Mouse (Mus musculus): ENCODE data around the gene Ang5. TPM values are rescaled to one million over a fixed set of nuclear protein-coding genes. Genes with fewer than 3 reads are reported as not detected.
"Not testable (repeated sequence)": the region's sequence is repeated elsewhere in the genome, so short reads cannot be mapped to it uniquely, and the experiment has no call there.

Ang5 gene
- polyA plus RNA-seq (2015; fragmentation: Nextera tagmentation; extraction: Ambion mirVana): not detected in 2 replicates

DNA sequence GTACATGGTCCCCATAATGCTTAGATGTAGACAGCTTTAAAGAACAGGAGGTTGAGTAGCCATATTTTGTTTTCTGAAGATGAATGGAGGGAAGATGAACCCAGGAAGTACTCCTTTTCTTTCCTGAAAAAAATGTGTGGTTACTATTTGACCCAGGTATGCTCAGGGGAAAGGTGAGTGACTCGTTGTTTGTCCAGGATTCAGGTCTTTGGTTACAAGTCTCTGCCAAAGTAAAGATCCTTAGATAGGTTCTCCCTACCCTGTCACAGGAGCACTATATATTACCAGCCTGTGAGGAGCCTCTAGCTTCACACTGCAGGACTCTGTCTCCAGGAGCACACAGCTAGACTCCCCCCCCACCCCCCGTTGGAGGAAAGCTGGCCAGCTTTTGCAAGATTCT, at the start of gene Ang5:
Ang5 (plus strand) TSS at position 301 of the 400 bp plus-strand sequence.
- not testable (repeated sequence) for H3K36me3 ChIP-seq; H3K9ac ChIP-seq; ATAC-seq (ENCODE audit: insufficient number of reproducible peaks, insufficient read depth, low FRiP score, low TSS enrichment, low read depth); H3K27me3 ChIP-seq; H3K9me3 ChIP-seq; H3K4me1 ChIP-seq; H3K4me2 ChIP-seq; H3K27ac ChIP-seq; H3K4me3 ChIP-seq
- WGBS: no CpG with 5 or more reads among the region's 2 CpGs

GRCm38 (mm10) chr14:43918214-43918613, 38.7 kb upstream of the Ang5 start:
- H3K9me3 ChIP-seq; H3K4me3 ChIP-seq; H3K36me3 ChIP-seq; H3K9ac ChIP-seq; H3K4me2 ChIP-seq; H3K27ac ChIP-seq; H3K27me3 ChIP-seq; H3K4me1 ChIP-seq; ATAC-seq (ENCODE audit: insufficient number of reproducible peaks, insufficient read depth, low FRiP score, low TSS enrichment, low read depth): not testable (repeated sequence)

- H3K4me2 ChIP-seq; H3K9me3 ChIP-seq; H3K9ac ChIP-seq; ATAC-seq (ENCODE audit: insufficient number of reproducible peaks, insufficient read depth, low FRiP score, low TSS enrichment, low read depth); H3K4me1 ChIP-seq; H3K27ac ChIP-seq; H3K36me3 ChIP-seq; H3K4me3 ChIP-seq; H3K27me3 ChIP-seq: not testable (repeated sequence)
- WGBS: 82% methylated on average over 3 of the region's 3 CpGs
These were observed 33.4 kb upstream of the Ang5 start, which contains the start of gene Ear10 for GRCm38 (mm10) chr14:43923459-43923858. Gene Ear10, minus strand, starts transcription at chr14:43923559.

GRCm38 (mm10) chr14:43924688-43925403, 32.0 kb upstream of the Ang5 start, which contains the start of gene Gm8113:
Gene Gm8113, plus strand, starts transcription at chr14:43925390.
- peak within 1 kb of the TSS; percentile 84 for H3K27ac ChIP-seq
- not testable (repeated sequence) for H3K9me3 ChIP-seq, H3K4me1 ChIP-seq, H3K27me3 ChIP-seq, H3K36me3 ChIP-seq
- H3K4me2 ChIP-seq: peak within 1 kb of the TSS; percentile 56
- ATAC-seq (ENCODE audit: insufficient number of reproducible peaks, insufficient read depth, low FRiP score, low TSS enrichment, low read depth): peak; percentile 56; the same call in 1 of the 2 replicates
- 8% methylated on average over 10 of the region's 10 CpGs for WGBS
- peak within 1 kb of the TSS; percentile 74 for H3K9ac ChIP-seq
- H3K4me3 ChIP-seq: peak within 1 kb of the TSS; percentile 50

DNA sequence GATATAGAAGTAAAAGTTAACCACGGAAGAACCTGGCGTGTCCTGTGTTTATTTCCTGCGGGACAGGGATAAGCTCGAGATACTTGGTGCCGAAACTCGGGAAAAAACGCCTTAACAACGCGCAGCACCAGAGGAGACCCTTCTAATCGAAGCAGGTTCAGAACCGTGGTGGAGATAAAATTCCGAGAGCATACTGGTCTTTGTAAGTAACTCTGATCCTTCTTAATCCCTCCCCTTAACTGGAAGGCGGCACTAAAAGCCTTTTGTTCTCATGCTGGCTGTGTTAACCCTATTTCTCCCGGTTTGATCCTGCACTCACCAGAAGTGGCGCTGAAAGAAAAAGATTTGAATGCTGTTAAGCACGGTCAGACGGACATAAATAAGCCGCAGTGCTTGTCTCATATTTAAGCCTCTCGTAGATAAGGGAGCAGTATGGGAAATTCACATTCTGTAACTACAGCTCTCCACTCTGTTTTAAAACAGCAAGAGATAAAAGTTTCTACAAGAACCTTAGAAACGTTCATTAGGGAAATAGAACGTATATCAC, 31.4 kb upstream of the Ang5 start:
- H3K4me1 ChIP-seq; ATAC-seq (ENCODE audit: insufficient number of reproducible peaks, insufficient read depth, low FRiP score, low TSS enrichment, low read depth); H3K36me3 ChIP-seq; H3K9me3 ChIP-seq; H3K27me3 ChIP-seq: not testable (repeated sequence)
- 5% methylated on average over 21 of the region's 21 CpGs for WGBS
- Histone ChIP-seq H3K9ac (peak overlapping the region; percentile 74), H3K4me3 (peak overlapping the region; percentile 50), H3K27ac (peak overlapping the region; percentile 84), H3K4me2 (peak overlapping the region; percentile 56)

GRCm38 (mm10) chr14:43932991-43933390, 23.9 kb upstream of the Ang5 start:
- WGBS: 16% methylated on average over 8 of the region's 8 CpGs
- not testable (repeated sequence) for H3K27ac ChIP-seq; H3K9ac ChIP-seq; H3K9me3 ChIP-seq; H3K4me2 ChIP-seq; ATAC-seq (ENCODE audit: insufficient number of reproducible peaks, insufficient read depth, low FRiP score, low TSS enrichment, low read depth); H3K27me3 ChIP-seq; H3K4me3 ChIP-seq; H3K36me3 ChIP-seq; H3K4me1 ChIP-seq

- H3K4me1 ChIP-seq; H3K9ac ChIP-seq; H3K27me3 ChIP-seq; ATAC-seq (ENCODE audit: insufficient number of reproducible peaks, insufficient read depth, low FRiP score, low TSS enrichment, low read depth); H3K4me3 ChIP-seq; H3K27ac ChIP-seq; H3K36me3 ChIP-seq; H3K9me3 ChIP-seq; H3K4me2 ChIP-seq: not testable (repeated sequence)
- WGBS: 42% methylated on average over 5 of the region's 5 CpGs
These were observed 23.5 kb upstream of the Ang5 start for GRCm38 (mm10) chr14:43933399-43933798.

- not testable (repeated sequence) for H3K9ac ChIP-seq; H3K27me3 ChIP-seq; H3K4me2 ChIP-seq; H3K4me3 ChIP-seq; ATAC-seq (ENCODE audit: insufficient number of reproducible peaks, insufficient read depth, low FRiP score, low TSS enrichment, low read depth); H3K9me3 ChIP-seq; H3K4me1 ChIP-seq; H3K36me3 ChIP-seq; H3K27ac ChIP-seq
- WGBS: 13% methylated on average over 2 of the region's 2 CpGs
These were observed 3.5 kb upstream of the Ang5 start for GRCm38 (mm10) chr14:43953382-43953781.

DNA sequence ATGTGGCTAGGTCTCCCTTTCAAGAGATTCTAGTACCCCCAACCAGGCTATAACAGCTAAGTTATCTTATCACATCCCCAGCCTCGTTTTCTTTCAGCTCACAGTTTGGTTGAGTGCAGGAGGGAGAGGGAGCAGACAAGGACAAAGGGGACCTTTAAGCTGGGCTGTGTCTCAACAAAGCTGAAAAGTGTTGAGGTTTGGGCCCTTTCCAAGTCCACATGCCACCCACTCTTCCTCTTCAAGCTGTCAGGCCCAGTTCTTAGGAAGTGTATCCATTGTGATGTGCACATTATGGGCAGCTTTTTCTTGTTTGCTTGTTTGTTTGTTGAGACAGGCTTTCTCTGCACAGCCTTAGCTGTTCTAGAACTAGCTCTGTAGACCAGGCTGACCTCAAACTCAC, 1.8 kb upstream of the Ang5 start:
- no CpG with 5 or more reads among the region's 1 CpGs for WGBS
- ATAC-seq (ENCODE audit: insufficient number of reproducible peaks, insufficient read depth, low FRiP score, low TSS enrichment, low read depth); H3K9me3 ChIP-seq; H3K4me2 ChIP-seq; H3K27me3 ChIP-seq; H3K4me1 ChIP-seq; H3K4me3 ChIP-seq; H3K36me3 ChIP-seq; H3K27ac ChIP-seq; H3K9ac ChIP-seq: not testable (repeated sequence)

- 69% methylated on average over 4 of the region's 4 CpGs for WGBS
- Histone ChIP-seq H3K4me3 (no peak overlapping the region), H3K4me2 (no peak overlapping the region), H3K9me3 (no peaks in the 10 kb centered on the region), H3K9ac (no peak overlapping the region), H3K27me3 (no peaks in the 10 kb centered on the region), H3K36me3 (no peaks in the 10 kb centered on the region), H3K27ac (no peak overlapping the region), H3K4me1 (no peaks in the 10 kb centered on the region)
- ATAC-seq (ENCODE audit: insufficient number of reproducible peaks, insufficient read depth, low FRiP score, low TSS enrichment, low read depth): no peak
These were observed 26.6 kb downstream of the Ang5 start for GRCm38 (mm10) chr14:43983454-43983853.

- Histone ChIP-seq H3K4me1 (no peaks in the 10 kb centered on the region), H3K4me3 (no peak overlapping the region), H3K9me3 (no peaks in the 10 kb centered on the region), H3K27ac (no peak overlapping the region), H3K27me3 (no peaks in the 10 kb centered on the region), H3K9ac (no peak overlapping the region), H3K36me3 (no peaks in the 10 kb centered on the region), H3K4me2 (no peak overlapping the region)
- WGBS: 0% methylated on average over 4 of the region's 4 CpGs
- peak; percentile 64; the same call in 1 of the 2 replicates for ATAC-seq (ENCODE audit: insufficient number of reproducible peaks, insufficient read depth, low FRiP score, low TSS enrichment, low read depth)
These were observed 27.0 kb downstream of the Ang5 start for GRCm38 (mm10) chr14:43983897-43984296.

- WGBS: 89% methylated on average over 2 of the region's 2 CpGs
- Histone ChIP-seq H3K4me2 (no peak overlapping the region), H3K4me3 (no peak overlapping the region), H3K4me1 (no peaks in the 10 kb centered on the region), H3K27me3 (no peaks in the 10 kb centered on the region), H3K9ac (no peak overlapping the region), H3K36me3 (no peaks in the 10 kb centered on the region), H3K9me3 (no peaks in the 10 kb centered on the region), H3K27ac (no peak overlapping the region)
- ATAC-seq (ENCODE audit: insufficient number of reproducible peaks, insufficient read depth, low FRiP score, low TSS enrichment, low read depth): no peak
These were observed 29.3 kb downstream of the Ang5 start for GRCm38 (mm10) chr14:43986147-43986546.
